Mouse (Mus musculus): ENCODE data around the gene Nfib. TPM values are rescaled to one million over a fixed set of nuclear protein-coding genes. Genes with fewer than 3 reads are reported as not detected.
A peak's percentile ranks its signal among the peaks of the same experiment; 100 is the strongest.

The Nfib gene
- polyA plus RNA-seq, 1 experiment from 2014 or later, result 60.0 TPM

DNA sequence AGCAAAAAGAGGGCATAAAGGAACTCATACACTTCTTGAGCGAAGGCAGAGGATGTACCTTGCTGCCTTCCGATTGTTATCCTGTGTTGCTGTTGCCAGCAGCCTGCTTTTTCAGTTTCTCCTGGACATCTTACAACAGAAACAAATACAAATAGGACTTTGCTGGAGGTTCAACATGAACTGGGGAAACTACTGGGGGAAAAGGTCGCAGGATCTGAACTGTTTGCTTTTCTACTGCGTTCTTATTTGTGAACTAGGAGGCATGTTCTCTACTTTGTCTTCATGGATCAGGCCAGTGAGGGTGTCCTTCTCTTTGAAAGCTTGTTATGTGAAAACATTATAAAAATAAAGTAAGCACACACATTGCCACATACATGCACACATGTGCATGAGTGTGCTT, 252.6 kb downstream of the Nfib start:
- no peaks in the 10 kb centered on the region for H3K27me3 ChIP-seq
- no peak overlapping the region for H3K4me3 ChIP-seq
- H3K36me3 ChIP-seq, result no peaks in the 10 kb centered on the region
- H3K4me2 ChIP-seq, result no peak overlapping the region
- WGBS, result 74% methylated on average over 4 of the region's 4 CpGs
- no peak for ATAC-seq (replicated peaks; ENCODE audit: insufficient number of reproducible peaks, insufficient read depth, low FRiP score, low read depth)
- H3K9ac ChIP-seq, result no peak overlapping the region
- no peak overlapping the region for H3K27ac ChIP-seq
- no peaks in the 10 kb centered on the region for H3K9me3 ChIP-seq (replicated peaks)
- H3K4me1 ChIP-seq (replicated peaks), result peaks cover 76% of the 10 kb centered on the region

DNA sequence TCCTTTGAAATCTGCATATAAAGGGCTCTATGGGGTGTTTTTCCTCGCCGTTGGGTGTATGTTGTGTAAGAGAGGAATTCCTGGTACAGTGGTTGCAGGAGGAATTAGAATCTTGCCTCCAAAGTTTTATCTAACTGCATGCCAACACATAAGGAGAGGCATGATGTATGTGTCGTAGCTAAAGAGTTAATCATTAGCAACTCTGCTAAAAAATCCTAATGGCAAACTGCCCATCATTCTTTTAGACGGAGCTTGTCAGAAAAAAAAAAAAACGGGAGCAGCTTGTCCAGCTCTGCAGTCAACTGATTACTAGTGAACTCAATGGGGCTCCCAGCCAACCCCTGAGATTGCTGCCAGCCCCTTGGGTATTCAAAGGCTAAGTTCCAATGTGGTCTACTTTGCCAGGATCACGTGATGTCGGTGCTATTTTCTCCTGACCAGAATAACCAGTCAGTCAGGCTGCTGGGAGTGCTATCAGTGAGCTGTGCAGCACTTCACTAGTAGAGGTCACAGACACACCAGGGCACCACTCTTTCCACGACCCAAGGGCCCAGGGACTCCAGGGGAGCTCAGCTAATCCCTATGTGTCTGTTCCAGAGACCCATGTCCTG, 258.4 kb downstream of the Nfib start:
- Histone ChIP-seq H3K9ac (no peak overlapping the region), H3K27me3 (no peaks in the 10 kb centered on the region), H3K4me3 (no peak overlapping the region), H3K4me1 (replicated peaks) (peaks cover 82% of the 10 kb centered on the region), H3K27ac (peak overlapping the region; percentile 90), H3K36me3 (no peaks in the 10 kb centered on the region), H3K9me3 (replicated peaks) (no peaks in the 10 kb centered on the region), H3K4me2 (peak overlapping the region; percentile 19)
- peak; percentile 94 for ATAC-seq (replicated peaks; ENCODE audit: insufficient number of reproducible peaks, insufficient read depth, low FRiP score, low read depth)
- 7% methylated on average over 8 of the region's 8 CpGs for WGBS

GRCm38 (mm10) chr4:82444078-82444477, 261.5 kb downstream of the Nfib start:
- H3K27ac ChIP-seq, result peak overlapping the region; percentile 90; the same call in 1 of the 2 replicates
- no peak overlapping the region for H3K4me2 ChIP-seq
- no peaks in the 10 kb centered on the region for H3K27me3 ChIP-seq
- no peaks in the 10 kb centered on the region for H3K36me3 ChIP-seq
- H3K9ac ChIP-seq, result no peak overlapping the region
- no peak for ATAC-seq (replicated peaks; ENCODE audit: insufficient number of reproducible peaks, insufficient read depth, low FRiP score, low read depth)
- 57% methylated on average over 1 of the region's 1 CpGs for WGBS
- H3K9me3 ChIP-seq (replicated peaks), result no peaks in the 10 kb centered on the region
- H3K4me1 ChIP-seq (replicated peaks), result peaks cover 84% of the 10 kb centered on the region
- no peak overlapping the region for H3K4me3 ChIP-seq

DNA sequence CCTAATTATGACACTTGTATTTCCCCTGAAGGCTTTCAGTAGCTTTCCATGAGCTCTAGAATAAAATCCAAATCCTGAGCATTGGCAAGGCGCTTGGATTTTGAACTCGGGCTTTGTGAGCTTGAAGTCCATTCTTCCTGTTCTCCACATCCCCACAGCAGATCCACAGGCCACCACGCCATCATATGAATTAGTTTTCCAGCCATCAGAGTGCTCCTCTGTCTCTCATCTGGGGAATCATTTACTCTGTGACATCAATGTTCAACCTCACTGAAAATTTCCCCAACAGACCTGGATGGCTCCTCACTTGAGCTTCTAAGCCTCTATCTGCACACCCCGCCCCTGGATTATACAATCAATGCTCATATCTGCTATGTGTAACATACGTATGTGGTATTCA, 262.1 kb downstream of the Nfib start:
- Histone ChIP-seq H3K4me2 (no peak overlapping the region), H3K27ac (peak overlapping the region; percentile 37; the same call in 1 of the 2 replicates), H3K9ac (no peak overlapping the region), H3K27me3 (no peaks in the 10 kb centered on the region), H3K4me3 (no peak overlapping the region), H3K36me3 (no peaks in the 10 kb centered on the region), H3K9me3 (replicated peaks) (no peaks in the 10 kb centered on the region), H3K4me1 (replicated peaks) (peaks cover 84% of the 10 kb centered on the region)
- WGBS, result 85% methylated on average over 5 of the region's 5 CpGs
- no peak for ATAC-seq (replicated peaks; ENCODE audit: insufficient number of reproducible peaks, insufficient read depth, low FRiP score, low read depth)

DNA sequence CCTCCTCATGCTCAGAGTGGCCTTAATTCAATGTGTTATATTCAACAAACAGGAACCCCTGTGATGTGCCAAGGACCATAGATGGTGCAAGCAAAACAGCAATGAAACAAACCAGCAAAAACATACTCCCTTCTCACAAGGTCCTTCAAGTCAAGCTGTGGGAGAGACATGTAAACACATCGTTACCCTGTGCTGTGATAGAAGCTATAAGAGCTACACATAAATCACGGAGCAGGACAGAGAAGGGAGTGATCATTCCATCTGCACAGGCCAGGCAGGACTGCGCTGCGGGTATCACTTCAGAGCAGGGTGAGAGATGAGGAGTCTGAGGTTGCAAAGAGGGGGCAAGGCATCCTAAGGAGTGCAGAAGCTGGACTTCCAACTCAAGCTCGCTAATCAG, 262.5 kb downstream of the Nfib start:
- H3K9ac ChIP-seq, result no peak overlapping the region
- WGBS, result 63% methylated on average over 5 of the region's 5 CpGs
- H3K4me1 ChIP-seq (replicated peaks), result peaks cover 86% of the 10 kb centered on the region
- H3K4me3 ChIP-seq, result no peak overlapping the region
- H3K9me3 ChIP-seq (replicated peaks), result no peaks in the 10 kb centered on the region
- H3K36me3 ChIP-seq, result no peaks in the 10 kb centered on the region
- H3K27me3 ChIP-seq, result no peaks in the 10 kb centered on the region
- ATAC-seq (replicated peaks; ENCODE audit: insufficient number of reproducible peaks, insufficient read depth, low FRiP score, low read depth), result no peak
- H3K27ac ChIP-seq, result peak overlapping the region; percentile 4; the same call in 1 of the 2 replicates
- no peak overlapping the region for H3K4me2 ChIP-seq

DNA sequence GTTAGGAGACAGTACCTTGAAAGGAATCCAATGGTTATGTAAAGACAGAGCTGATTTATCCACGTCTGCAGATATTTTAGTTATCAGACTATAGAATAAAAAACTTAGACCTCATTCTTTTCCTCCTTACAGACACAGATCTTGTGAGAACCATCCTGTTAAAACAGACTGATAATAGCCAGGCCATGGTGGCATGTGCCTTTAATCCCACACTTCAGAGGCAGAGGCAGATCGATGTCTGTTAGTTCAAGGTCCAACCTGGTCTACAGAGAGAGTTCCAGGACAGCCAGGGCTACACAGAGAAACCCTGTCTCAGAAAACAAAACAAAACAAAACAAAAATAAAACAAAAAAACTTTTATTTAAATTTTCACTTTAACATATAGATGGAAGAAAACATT, 264.9 kb downstream of the Nfib start:
- Histone ChIP-seq H3K4me2 (no peak overlapping the region), H3K36me3 (no peaks in the 10 kb centered on the region), H3K27ac (no peak overlapping the region), H3K9me3 (replicated peaks) (no peaks in the 10 kb centered on the region), H3K9ac (no peak overlapping the region), H3K27me3 (no peaks in the 10 kb centered on the region), H3K4me3 (no peak overlapping the region), H3K4me1 (replicated peaks) (peaks cover 87% of the 10 kb centered on the region)
- 56% methylated on average over 2 of the region's 2 CpGs for WGBS
- no peak for ATAC-seq (replicated peaks; ENCODE audit: insufficient number of reproducible peaks, insufficient read depth, low FRiP score, low read depth)

- Histone ChIP-seq H3K9me3 (replicated peaks) (no peaks in the 10 kb centered on the region), H3K4me2 (no peak overlapping the region)
- ATAC-seq (replicated peaks; ENCODE audit: insufficient number of reproducible peaks, insufficient read depth, low FRiP score, low read depth), result no peak
Observed at GRCm38 (mm10) chr4:82439813-82440212, 265.7 kb downstream of the Nfib start.

GRCm38 (mm10) chr4:82438631-82439030, 266.9 kb downstream of the Nfib start:
- WGBS, result 90% methylated on average over 5 of the region's 5 CpGs
- Histone ChIP-seq H3K4me2 (peak overlapping the region; percentile 39; the same call in 1 of the 2 replicates), H3K27me3 (no peaks in the 10 kb centered on the region), H3K9ac (no peak overlapping the region), H3K36me3 (no peaks in the 10 kb centered on the region), H3K9me3 (replicated peaks) (no peaks in the 10 kb centered on the region), H3K27ac (peak overlapping the region; percentile 72), H3K4me3 (no peak overlapping the region), H3K4me1 (replicated peaks) (peaks cover 88% of the 10 kb centered on the region)
- no peak for ATAC-seq (replicated peaks; ENCODE audit: insufficient number of reproducible peaks, insufficient read depth, low FRiP score, low read depth)

More at GRCm38 (mm10) chr4:82439813-82440212, 265.7 kb downstream of the Nfib start:
- H3K4me3 ChIP-seq, result no peak overlapping the region
- no peaks in the 10 kb centered on the region for H3K27me3 ChIP-seq
- H3K36me3 ChIP-seq, result no peaks in the 10 kb centered on the region
- peaks cover 88% of the 10 kb centered on the region for H3K4me1 ChIP-seq (replicated peaks)
- WGBS, result 47% methylated on average over 8 of the region's 8 CpGs
- peak overlapping the region; percentile 58 for H3K27ac ChIP-seq
- H3K9ac ChIP-seq, result no peak overlapping the region

- WGBS, result 28% methylated on average over 12 of the region's 12 CpGs
Observed at GRCm38 (mm10) chr4:82437533-82438318, 267.8 kb downstream of the Nfib start.

GRCm38 (mm10) chr4:82436656-82437055, 268.9 kb downstream of the Nfib start:
- Histone ChIP-seq H3K36me3 (no peaks in the 10 kb centered on the region), H3K4me1 (replicated peaks) (peaks cover 81% of the 10 kb centered on the region), H3K4me2 (no peak overlapping the region), H3K27me3 (no peaks in the 10 kb centered on the region), H3K4me3 (no peak overlapping the region), H3K27ac (peak overlapping the region; percentile 72), H3K9me3 (replicated peaks) (no peaks in the 10 kb centered on the region), H3K9ac (no peak overlapping the region)
- ATAC-seq (replicated peaks; ENCODE audit: insufficient number of reproducible peaks, insufficient read depth, low FRiP score, low read depth), result no peak
- WGBS, result 49% methylated on average over 2 of the region's 2 CpGs

More at GRCm38 (mm10) chr4:82437533-82438318, 267.8 kb downstream of the Nfib start:
- peak overlapping the region; percentile 39 for H3K4me2 ChIP-seq
- peak overlapping the region; percentile 33; the same call in 1 of the 2 replicates for H3K9ac ChIP-seq
- H3K4me3 ChIP-seq, result no peak overlapping the region
- no peak; the same call in 1 of the 2 replicates for ATAC-seq (replicated peaks; ENCODE audit: insufficient number of reproducible peaks, insufficient read depth, low FRiP score, low read depth)
- peaks cover 83% of the 10 kb centered on the region for H3K4me1 ChIP-seq (replicated peaks)
- H3K27ac ChIP-seq, result peak overlapping the region; percentile 72
- H3K36me3 ChIP-seq, result no peaks in the 10 kb centered on the region
- no peaks in the 10 kb centered on the region for H3K27me3 ChIP-seq
- no peaks in the 10 kb centered on the region for H3K9me3 ChIP-seq (replicated peaks)

DNA sequence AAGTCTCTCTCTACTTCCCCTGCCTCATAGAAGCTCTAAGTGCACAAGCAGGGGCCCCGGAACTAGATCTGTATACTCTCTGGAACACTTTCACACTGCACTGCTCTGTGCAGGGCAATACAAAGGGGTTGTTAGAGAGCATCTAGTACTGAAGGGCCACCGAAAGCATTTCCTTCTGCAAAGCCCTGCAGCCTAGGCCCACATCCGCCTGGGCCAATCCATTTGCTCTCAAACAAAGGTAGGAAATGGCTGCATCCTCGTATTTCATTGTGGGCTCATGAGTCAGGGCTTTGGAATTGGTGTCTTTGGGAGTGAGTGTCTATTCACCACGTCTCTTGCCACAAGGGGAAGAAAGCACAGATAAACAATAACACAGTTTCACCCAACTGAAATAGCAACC, 269.8 kb downstream of the Nfib start:
- Histone ChIP-seq H3K27ac (peak overlapping the region; percentile 72), H3K4me2 (0 out of 2 replicates have a peak overlapping the region, but pooled peaks have one; percentile 14), H3K4me1 (replicated peaks) (peaks cover 75% of the 10 kb centered on the region), H3K9me3 (replicated peaks) (no peaks in the 10 kb centered on the region), H3K36me3 (no peaks in the 10 kb centered on the region), H3K9ac (no peak overlapping the region), H3K27me3 (no peaks in the 10 kb centered on the region), H3K4me3 (no peak overlapping the region)
- peak; percentile 72 for ATAC-seq (replicated peaks; ENCODE audit: insufficient number of reproducible peaks, insufficient read depth, low FRiP score, low read depth)
- WGBS, result 29% methylated on average over 5 of the region's 5 CpGs

Measured in heart, embryonic 15.5 days (tissue).